Mouse (Mus musculus) midbrain, embryonic 14.5 days (tissue): Measurements from ENCODE around the gene Tbc1d8. TPM values are rescaled to one million over a fixed set of nuclear protein-coding genes. Genes with fewer than 3 reads are reported as not detected.

Source experiments
- ATAC-seq: fragments of 200-750 bp; cut with Nextera tagmentation; 2 replicates; pipeline ENCODE4 v1.8.0; 2017; ENCODE audit warnings: moderate number of reproducible peaks, moderate library complexity; ENCODE audit not compliant: low FRiP score, low TSS enrichment
- DNase-seq: peaks from one replicate; pipeline ENCODE4 v3.0.0-alpha.2; 2015
- H3K27ac ChIP-seq: fragments of 300-500 bp; sonication (generic); replicated peaks from 2 replicates; pipeline ENCODE4 v1.5.1; 2014; ENCODE audit warnings: mild to moderate bottlenecking, low read depth, low read length, moderate library complexity
- H3K27me3 ChIP-seq: fragments of 300-500 bp; sonication (generic); 2 replicates; pipeline ENCODE4 v1.6.1; 2014; ENCODE audit warnings: low read length, control low read depth, mixed read lengths; ENCODE audit not compliant: control insufficient read depth, insufficient read depth
- H3K36me3 ChIP-seq: fragments of 300-500 bp; sonication (generic); 2 replicates; pipeline ENCODE4 v1.6.1; 2014; ENCODE audit warnings: low read length, control low read depth; ENCODE audit not compliant: control insufficient read depth, insufficient read depth
- H3K4me1 ChIP-seq: fragments of 300-500 bp; sonication (generic); 2 replicates; pipeline ENCODE4 v1.6.1; 2014; ENCODE audit warnings: mild to moderate bottlenecking, antibody characterized with exemption, low read length, control low read depth; ENCODE audit not compliant: control insufficient read depth, insufficient read depth
- H3K4me2 ChIP-seq: fragments of 300-500 bp; sonication (generic); 2 replicates; pipeline ENCODE4 v1.6.1; 2014; ENCODE audit warnings: mild to moderate bottlenecking, low read length, moderate library complexity
- H3K4me3 ChIP-seq: fragments of 300-500 bp; sonication (generic); replicated peaks from 2 replicates; pipeline ENCODE4 v1.5.1; 2014; ENCODE audit warnings: low read depth, low read length
- H3K9ac ChIP-seq: fragments of 300-500 bp; sonication (generic); replicated peaks from 2 replicates; pipeline ENCODE4 v1.6.1; 2014; ENCODE audit warnings: mild to moderate bottlenecking, low read length, moderate library complexity
- H3K9me3 ChIP-seq: fragments of 300-500 bp; sonication (generic); 2 replicates; pipeline ENCODE4 v1.6.1; 2016; ENCODE audit warnings: low read length, control low read depth, mixed read lengths; ENCODE audit not compliant: control insufficient read depth
- WGBS: fragments of 180-500 bp; shearing (Covaris S2); extraction: QIAGEN DNeasy Blood & Tissue Kit; methylation state at CpG from one replicate; pipeline ENCODE4 v1.1.7; 2014; 5-methylcytosine and 5-hydroxymethylcytosine counted together
- polyA plus RNA-seq: library from polyadenylated mRNA; unstranded; fragments of >200 nt; fragmentation: Nextera tagmentation; extraction: Ambion mirVana; gene quantifications from 2 replicates; pipeline ENCODE4 v1.2.1, GENCODE M21; 2014

Gene Tbc1d8
- polyA plus RNA-seq, 1 experiment from 2014 or later = 12.1 TPM

- no peak for ATAC-seq
- H3K27me3 ChIP-seq = no peaks in the 10 kb centered on the region
- no peak overlapping the region for H3K9ac ChIP-seq
- no peak for DNase-seq
- no peak overlapping the region for H3K4me2 ChIP-seq
- WGBS = 89% methylated on average over 4 of the region's 4 CpGs
- no peaks in the 10 kb centered on the region for H3K9me3 ChIP-seq
- no peak overlapping the region for H3K27ac ChIP-seq
- H3K4me3 ChIP-seq = no peak overlapping the region
- no peaks in the 10 kb centered on the region for H3K4me1 ChIP-seq
- no peaks in the 10 kb centered on the region for H3K36me3 ChIP-seq
Measured at GRCm38 (mm10) chr1:39407108-39407507, 71.4 kb downstream of the Tbc1d8 start.

- Histone ChIP-seq H3K27ac (no peak overlapping the region), H3K4me1 (no peaks in the 10 kb centered on the region), H3K9ac (no peak overlapping the region), H3K36me3 (no peaks in the 10 kb centered on the region), H3K4me3 (no peak overlapping the region), H3K9me3 (no peaks in the 10 kb centered on the region), H3K27me3 (no peaks in the 10 kb centered on the region), H3K4me2 (no peak overlapping the region)
- ATAC-seq (no peak), DNase-seq (no peak)
- 93% methylated on average over 3 of the region's 3 CpGs for WGBS
Measured at GRCm38 (mm10) chr1:39400173-39400572, 78.4 kb downstream of the Tbc1d8 start.

GRCm38 (mm10) chr1:39399228-39399627 lies 79.3 kb downstream of the Tbc1d8 start:
- Histone ChIP-seq H3K9ac (no peak overlapping the region), H3K4me2 (no peak overlapping the region), H3K9me3 (no peaks in the 10 kb centered on the region), H3K27ac (no peak overlapping the region), H3K4me1 (no peaks in the 10 kb centered on the region), H3K36me3 (no peaks in the 10 kb centered on the region), H3K4me3 (no peak overlapping the region), H3K27me3 (no peaks in the 10 kb centered on the region)
- no peak for ATAC-seq
- DNase-seq = no peak
- 79% methylated on average over 4 of the region's 4 CpGs for WGBS

- Histone ChIP-seq H3K4me1 (no peaks in the 10 kb centered on the region), H3K36me3 (no peaks in the 10 kb centered on the region), H3K27me3 (no peaks in the 10 kb centered on the region), H3K27ac (no peak overlapping the region), H3K4me2 (no peak overlapping the region), H3K4me3 (no peak overlapping the region), H3K9ac (no peak overlapping the region), H3K9me3 (no peaks in the 10 kb centered on the region)
- DNase-seq (no peak), ATAC-seq (no peak)
- 90% methylated on average over 6 of the region's 6 CpGs for WGBS
Measured at GRCm38 (mm10) chr1:39398284-39398683, 80.3 kb downstream of the Tbc1d8 start.

- Histone ChIP-seq H3K4me2 (no peak overlapping the region), H3K27ac (no peak overlapping the region), H3K27me3 (no peaks in the 10 kb centered on the region), H3K4me3 (no peak overlapping the region), H3K4me1 (no peaks in the 10 kb centered on the region), H3K9ac (no peak overlapping the region), H3K9me3 (no peaks in the 10 kb centered on the region), H3K36me3 (no peaks in the 10 kb centered on the region)
- ATAC-seq (no peak), DNase-seq (no peak)
- 84% methylated on average over 4 of the region's 4 CpGs for WGBS
Measured at GRCm38 (mm10) chr1:39396347-39396746, 82.2 kb downstream of the Tbc1d8 start.

GRCm38 (mm10) chr1:39394650-39395049 lies 83.9 kb downstream of the Tbc1d8 start:
- H3K9me3 ChIP-seq = no peaks in the 10 kb centered on the region
- no peak overlapping the region for H3K4me3 ChIP-seq
- no peaks in the 10 kb centered on the region for H3K4me1 ChIP-seq
- H3K27me3 ChIP-seq = no peaks in the 10 kb centered on the region
- H3K9ac ChIP-seq = no peak overlapping the region
- ATAC-seq = no peak
- H3K4me2 ChIP-seq = no peak overlapping the region
- no peak for DNase-seq
- no peaks in the 10 kb centered on the region for H3K36me3 ChIP-seq
- 94% methylated on average over 3 of the region's 3 CpGs for WGBS
- no peak overlapping the region for H3K27ac ChIP-seq

- no peak for DNase-seq
- Histone ChIP-seq H3K9ac (no peak overlapping the region), H3K4me2 (no peak overlapping the region), H3K4me1 (no peaks in the 10 kb centered on the region), H3K9me3 (no peaks in the 10 kb centered on the region), H3K4me3 (no peak overlapping the region), H3K27ac (no peak overlapping the region), H3K36me3 (no peaks in the 10 kb centered on the region), H3K27me3 (no peaks in the 10 kb centered on the region)
- ATAC-seq = no peak
- 58% methylated on average over 10 of the region's 10 CpGs for WGBS
Measured at GRCm38 (mm10) chr1:39394096-39394495, 84.5 kb downstream of the Tbc1d8 start.

- no peak overlapping the region for H3K4me2 ChIP-seq
- no peaks in the 10 kb centered on the region for H3K27me3 ChIP-seq
- H3K9me3 ChIP-seq = no peaks in the 10 kb centered on the region
- ATAC-seq = no peak
- H3K4me3 ChIP-seq = no peak overlapping the region
- 89% methylated on average over 8 of the region's 8 CpGs for WGBS
- H3K36me3 ChIP-seq = no peaks in the 10 kb centered on the region
- no peak for DNase-seq
- H3K4me1 ChIP-seq = no peaks in the 10 kb centered on the region
- H3K9ac ChIP-seq = no peak overlapping the region
- H3K27ac ChIP-seq = no peak overlapping the region
Measured at GRCm38 (mm10) chr1:39393217-39393867, 85.2 kb downstream of the Tbc1d8 start.

- Histone ChIP-seq H3K9ac (no peak overlapping the region), H3K36me3 (no peaks in the 10 kb centered on the region), H3K4me2 (no peak overlapping the region), H3K4me3 (no peak overlapping the region), H3K9me3 (no peaks in the 10 kb centered on the region), H3K4me1 (no peaks in the 10 kb centered on the region), H3K27me3 (no peaks in the 10 kb centered on the region), H3K27ac (no peak overlapping the region)
- WGBS = 58% methylated on average over 3 of the region's 3 CpGs
- ATAC-seq = no peak
- peak; percentile 86 for DNase-seq
Measured at GRCm38 (mm10) chr1:39392189-39392588, 86.4 kb downstream of the Tbc1d8 start.
